ENCODE assay signal across 8 mouse cellular contexts in the genomic region with DNA sequence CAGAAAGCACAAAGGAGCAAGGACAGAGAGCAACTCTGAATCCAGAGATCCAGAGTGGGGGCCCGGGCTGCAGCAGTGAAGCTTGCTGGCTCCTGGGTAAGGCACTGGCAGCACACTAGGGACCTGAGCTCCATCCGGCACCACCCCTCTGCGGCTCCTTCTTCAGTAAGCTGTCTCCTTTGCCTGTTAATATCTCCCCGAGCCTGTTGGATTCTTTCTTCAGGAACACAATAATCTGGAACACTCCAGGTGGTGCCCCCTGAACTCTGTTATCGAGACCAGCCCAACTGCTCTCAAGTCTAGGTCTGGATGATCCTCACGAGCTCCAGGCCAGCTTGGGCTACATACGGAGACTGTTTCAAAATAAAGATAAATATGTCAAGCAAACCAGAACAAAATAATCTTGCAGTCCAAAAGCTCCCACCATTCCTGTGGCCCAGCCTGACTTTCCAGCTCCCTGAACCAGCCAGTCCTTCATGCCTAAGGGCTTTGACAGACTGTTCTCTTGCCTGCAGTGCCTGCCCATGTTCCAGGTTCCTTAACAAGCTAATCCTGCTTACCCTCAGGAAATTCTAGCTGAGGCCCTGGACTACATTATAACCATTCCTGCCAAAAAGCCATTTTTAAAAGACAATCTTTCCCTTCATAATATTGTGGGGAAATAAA. TPM values are rescaled to one million over a fixed set of nuclear protein-coding genes. Genes with fewer than 3 reads are reported as not detected.
DNase-seq lines count a peak whose midpoint lies in the region; ATAC-seq and TF ChIP-seq lines count a peak whose summit lies in the region.

No protein-coding gene starts in this region.

- no peak overlapping the region for H3K27ac ChIP-seq in ES-E14 (ENCODE audit: insufficient read depth, low read depth, low read length, poor library complexity, severe bottlenecking)
- H3K27ac ChIP-seq in forebrain, embryonic 16.5 days (ENCODE audit: low read length): peak overlapping the region; percentile 35; the same call in 1 of the 2 replicates
- H3K27ac ChIP-seq in hindbrain, postnatal 0 days: peak overlapping the region; percentile 45
- H3K27ac ChIP-seq in liver, embryonic 11.5 days (ENCODE audit: low read depth, low read length): no peak overlapping the region

- peaks cover 3 to 8% of the 10 kb centered on the region in 2 experiments; a peak in 2 of 4 replicates for H3K4me1 ChIP-seq in ES-E14 (ENCODE audit: control insufficient read depth in 2 of 2, insufficient read depth in 2 of 2, low read length in 2 of 2, poor library complexity in 1 of 2)
- H3K4me1 ChIP-seq in forebrain, embryonic 16.5 days (replicated peaks; ENCODE audit: control insufficient read depth, insufficient read depth, low read length): peaks cover 14% of the 10 kb centered on the region
- H3K4me1 ChIP-seq in hindbrain, postnatal 0 days (ENCODE audit: insufficient read depth, low read length): peaks cover 4% of the 10 kb centered on the region; the same call in 1 of the 2 replicates
- H3K4me1 ChIP-seq in liver, embryonic 11.5 days (replicated peaks; ENCODE audit: control insufficient read depth, insufficient read depth, low read length): no peaks in the 10 kb centered on the region

- no peak for DNase-seq in cerebellum, adult 11-12 months
- DNase-seq in ES-E14 (ENCODE audit: low read depth, low spot score): no peak
- DNase-seq in hindbrain, postnatal 0 days (ENCODE audit: low spot score): peak; percentile 28
- DNase-seq in liver, embryonic 11.5 days (ENCODE audit: low spot score): no peak

- in situ Hi-C loops in ES-E14 (cut with MboI; ENCODE audit: low sequenced_read_pairs in 2 of 2, unreplicated experiment in 2 of 2): no loop called here

- no peaks in the 10 kb centered on the region for H3K27me3 ChIP-seq in forebrain, embryonic 16.5 days (replicated peaks; ENCODE audit: control insufficient read depth, insufficient read depth, low read length)
- no peaks in the 10 kb centered on the region for H3K27me3 ChIP-seq in hindbrain, postnatal 0 days (ENCODE audit: insufficient read depth, low read length)
- no peaks in the 10 kb centered on the region for H3K27me3 ChIP-seq in liver, embryonic 11.5 days (replicated peaks; ENCODE audit: control insufficient read depth, insufficient read depth, low read length)

- TF ChIP-seq CTCF in hindbrain, postnatal 0 days (IDR thresholded peaks at IDR 0.05; ENCODE audit: low read depth): no peak

- H3K36me3 ChIP-seq in ES-E14 (ENCODE audit: control insufficient read depth, insufficient read depth, low read length, poor library complexity, severe bottlenecking): no peaks in the 10 kb centered on the region
- H3K36me3 ChIP-seq in forebrain, embryonic 16.5 days (ENCODE audit: control insufficient read depth, insufficient read depth): no peaks in the 10 kb centered on the region
- no peaks in the 10 kb centered on the region for H3K36me3 ChIP-seq in hindbrain, postnatal 0 days (ENCODE audit: insufficient read depth, low read length)
- no peaks in the 10 kb centered on the region for H3K36me3 ChIP-seq in liver, embryonic 11.5 days (ENCODE audit: control insufficient read depth, insufficient read depth, low read length)

- 23% methylated on average over 7 of the region's 7 CpGs for WGBS in forebrain, embryonic 16.5 days
- WGBS in hindbrain, postnatal 0 days: 42% methylated on average over 7 of the region's 7 CpGs
- 62% methylated on average over 7 of the region's 7 CpGs for WGBS in liver, embryonic 11.5 days

- peak; percentile 15; the same call in 1 of the 2 replicates for ATAC-seq in cerebellum, adult (ENCODE audit: insufficient number of reproducible peaks, low FRiP score, low TSS enrichment)
- ATAC-seq in forebrain, embryonic 16.5 days: peak; percentile 30; the same call in 1 of the 2 replicates
- 0 out of 2 replicates have a peak, but pooled peaks have one; percentile 43 for ATAC-seq in hindbrain, postnatal 0 days
- ATAC-seq in megakaryocyte, adult 5-6 weeks (ENCODE audit: poor library complexity, severe bottlenecking): no peak
- ATAC-seq in liver, embryonic 11.5 days (replicated peaks; ENCODE audit: low FRiP score): no peak
- ATAC-seq in megakaryocyte-erythroid progenitor cell, adult 5-6 weeks (replicated peaks; ENCODE audit: low FRiP score, low TSS enrichment, poor library complexity, severe bottlenecking): no peak

- peak overlapping the region; percentile 12; the same call in 1 of the 2 replicates for H3K9ac ChIP-seq in ES-E14 (ENCODE audit: insufficient read depth, low read depth, low read length, poor library complexity, severe bottlenecking)
- peak overlapping the region; percentile 40 for H3K9ac ChIP-seq in forebrain, embryonic 16.5 days (replicated peaks; ENCODE audit: low read depth, low read length)
- H3K9ac ChIP-seq in hindbrain, postnatal 0 days (replicated peaks; ENCODE audit: low read length): no peak overlapping the region
- H3K9ac ChIP-seq in liver, embryonic 11.5 days (ENCODE audit: low read depth, low read length): no peak overlapping the region

- H3K4me3 ChIP-seq in ES-E14 (ENCODE audit: insufficient read depth in 1 of 2, low read depth in 1 of 2, low read length in 2 of 2, poor library complexity in 1 of 2, severe bottlenecking in 1 of 2): no peak overlapping the region
- no peak overlapping the region for H3K4me3 ChIP-seq in forebrain, embryonic 16.5 days (replicated peaks; ENCODE audit: low read length)
- no peak overlapping the region for H3K4me3 ChIP-seq in hindbrain, postnatal 0 days (ENCODE audit: low read length)
- H3K4me3 ChIP-seq in liver, embryonic 11.5 days (ENCODE audit: low read depth, low read length): no peak overlapping the region

- no peaks in the 10 kb centered on the region for H3K9me3 ChIP-seq in ES-E14 (ENCODE audit: control insufficient read depth, insufficient read depth, low read depth, low read length)
- no peaks in the 10 kb centered on the region for H3K9me3 ChIP-seq in forebrain, embryonic 16.5 days (ENCODE audit: control insufficient read depth, low read length)
- no peaks in the 10 kb centered on the region for H3K9me3 ChIP-seq in hindbrain, postnatal 0 days (ENCODE audit: low read length)
- no peaks in the 10 kb centered on the region for H3K9me3 ChIP-seq in liver, embryonic 11.5 days (ENCODE audit: control insufficient read depth, low read length)

- H3K4me2 ChIP-seq in forebrain, embryonic 16.5 days (ENCODE audit: low read length): peak overlapping the region; percentile 5; the same call in 1 of the 2 replicates
- no peak overlapping the region for H3K4me2 ChIP-seq in hindbrain, postnatal 0 days (ENCODE audit: low read depth, low read length)
- H3K4me2 ChIP-seq in liver, embryonic 11.5 days: no peak overlapping the region

TF ChIP-seq in ES-E14, 5 proteins besides CTCF, POLR2A, EP300 and RAD21:
- TF ChIP-seq MAFK (IDR thresholded peaks at IDR 0.05; ENCODE audit: insufficient read depth, low read depth, low read length) (no peak), HCFC1 (IDR thresholded peaks at IDR 0.05; ENCODE audit: borderline replicate concordance, insufficient read depth, low read length) (no peak), ZC3H11A (IDR thresholded peaks at IDR 0.05; ENCODE audit: borderline replicate concordance, low read depth, low read length) (no peak), CHD2 (IDR thresholded peaks at IDR 0.05; ENCODE audit: low read depth, low read length) (no peak), ZNF384 (IDR thresholded peaks at IDR 0.05; ENCODE audit: low read depth, low read length) (no peak)

RNA-seq across cellular contexts. Expression of gene Osbpl9, which starts 28.2 kb away (rescaled TPM):
- 35.6 and 39.5 TPM in 2 replicates for total RNA-seq in ES-E14 (2012; rRNA removed)
- polyA plus RNA-seq in forebrain, embryonic 16.5 days (2015; fragmentation: Nextera tagmentation; extraction: Ambion mirVana): 76.9 and 86.5 TPM in 2 replicates
- 59.3 and 65.3 TPM in 2 replicates for total RNA-seq in hindbrain, postnatal 0 days (2014; rRNA removed)
- 59.0 and 64.3 TPM in 2 replicates for polyA plus RNA-seq in hindbrain, postnatal 0 days (2015; fragmentation: Nextera tagmentation; extraction: Ambion mirVana)
- total RNA-seq in megakaryocyte, adult 5-6 weeks (2015): 194 and 217 TPM in 2 replicates
- total RNA-seq in megakaryocyte, adult 5-6 weeks (2017): 161 and 173 TPM in 2 replicates
- polyA plus RNA-seq in liver, embryonic 11.5 days (2014; fragmentation: Nextera tagmentation; extraction: Ambion mirVana): 40.6 and 45.7 TPM in 2 replicates
- 40.5 and 45.0 TPM in 2 replicates for total RNA-seq in megakaryocyte-erythroid progenitor cell, adult 5-6 weeks (2014; fragmentation: Nextera tagmentation)
- total RNA-seq in megakaryocyte-erythroid progenitor cell, adult 5-6 weeks (2017): 42.8 and 57.6 TPM in 2 replicates

Comparison
In these comparisons a context has a peak if more than half of its experiments do, and no peak if none do; other contexts are left out.
1. ATAC-seq: peak in cerebellum, adult (single experiment), forebrain, embryonic 16.5 days (single experiment) and hindbrain, postnatal 0 days (single experiment); none in megakaryocyte, adult 5-6 weeks (single experiment), liver, embryonic 11.5 days (single experiment) and megakaryocyte-erythroid progenitor cell, adult 5-6 weeks (single experiment).
2. H3K27ac ChIP-seq: peak in forebrain, embryonic 16.5 days (single experiment) and hindbrain, postnatal 0 days (single experiment); none in ES-E14 (single experiment) and liver, embryonic 11.5 days (single experiment).
3. H3K9ac ChIP-seq: peak in ES-E14 (single experiment) and forebrain, embryonic 16.5 days (single experiment); none in hindbrain, postnatal 0 days (single experiment) and liver, embryonic 11.5 days (single experiment).